Mouse (Mus musculus): Measurements from ENCODE around the gene Pcdh9. TPM values are rescaled to one million over a fixed set of nuclear protein-coding genes. Genes with fewer than 3 reads are reported as not detected.

The Pcdh9 gene
- total and polyA plus RNA-seq, 3 experiments = 0.22 TPM; not detected in 2

DNA sequence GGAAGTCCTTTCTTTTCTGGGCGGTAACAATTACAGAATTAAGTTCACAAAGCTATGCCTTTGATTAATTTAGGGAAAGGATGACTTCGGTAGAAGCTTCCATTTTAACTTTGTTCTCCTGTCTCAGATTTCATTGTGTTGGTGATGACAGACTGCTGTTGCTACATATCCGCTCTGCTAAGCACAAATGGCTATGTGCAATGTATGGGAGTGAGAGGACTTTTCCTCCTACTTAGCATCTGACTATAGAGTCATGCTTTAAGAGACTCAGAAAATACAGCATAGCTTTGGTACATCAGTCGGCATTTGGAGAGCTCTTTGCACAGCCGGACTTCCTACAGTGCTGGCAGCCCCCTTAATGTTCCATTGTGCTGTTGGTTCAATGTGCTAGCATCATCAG lies 818.1 kb downstream of the Pcdh9 start:
- no peaks in the 10 kb centered on the region for H3K36me3 ChIP-seq (replicated peaks)
- DNase-seq (ENCODE audit: low spot score) (no peak), ATAC-seq (ENCODE audit: extremely low read depth, insufficient number of reproducible peaks, low FRiP score, poor library complexity, severe bottlenecking) (no peak)
- no peaks in the 10 kb centered on the region for H3K4me1 ChIP-seq (ENCODE audit: insufficient read depth, low read depth, low read length)
- H3K27me3 ChIP-seq (ENCODE audit: insufficient read depth, low read length) = no peaks in the 10 kb centered on the region
- H3K9me3 ChIP-seq (replicated peaks) = peaks cover 31% of the 10 kb centered on the region
- TF ChIP-seq TAL1 (conservative IDR thresholded peaks at IDR 0.05; ENCODE audit: low read depth, low read length) (no peak), GATA2 (IDR thresholded peaks at IDR 0.05; ENCODE audit: borderline replicate concordance, low read depth, low read length) (no peak), POLR2AphosphoS5 (IDR thresholded peaks at IDR 0.05; ENCODE audit: insufficient replicate concordance, low read depth, low read length) (no peak), CTCF (IDR thresholded peaks at IDR 0.05; ENCODE audit: low read depth, low read length) (no peak), GATA1 (IDR thresholded peaks at IDR 0.05; ENCODE audit: borderline replicate concordance, low read length) (no peak)
- no peak overlapping the region for H3K4me3 ChIP-seq (ENCODE audit: low read depth, low read length)

DNA sequence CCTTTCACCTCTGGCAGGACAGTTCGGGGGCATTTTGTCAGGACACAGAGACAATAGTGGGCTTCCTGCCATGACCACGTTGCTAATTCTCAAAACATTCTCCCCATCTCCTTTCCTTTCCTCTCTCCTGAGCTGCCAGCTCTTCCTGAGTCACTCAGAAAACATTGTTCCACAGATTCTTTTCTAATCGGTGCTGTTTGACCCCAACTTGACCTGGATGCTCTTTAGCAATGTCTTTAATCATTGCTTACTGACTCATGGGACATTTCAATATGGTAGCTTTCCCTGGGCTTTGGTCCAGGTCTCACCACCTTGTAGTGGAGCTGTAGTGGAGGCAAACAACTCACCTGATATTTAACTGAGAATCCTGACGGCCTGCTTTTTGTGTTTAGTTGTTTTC lies 820.3 kb downstream of the Pcdh9 start:
- H3K9me3 ChIP-seq (replicated peaks) = peaks cover 31% of the 10 kb centered on the region
- no peaks in the 10 kb centered on the region for H3K27me3 ChIP-seq (ENCODE audit: insufficient read depth, low read length)
- no peaks in the 10 kb centered on the region for H3K36me3 ChIP-seq (replicated peaks)
- no peak for ATAC-seq (ENCODE audit: extremely low read depth, insufficient number of reproducible peaks, low FRiP score, poor library complexity, severe bottlenecking)
- no peak for TF ChIP-seq GATA1 (IDR thresholded peaks at IDR 0.05; ENCODE audit: borderline replicate concordance, low read length)
- no peak for TF ChIP-seq TAL1 (conservative IDR thresholded peaks at IDR 0.05; ENCODE audit: low read depth, low read length)
- TF ChIP-seq GATA2 (IDR thresholded peaks at IDR 0.05; ENCODE audit: borderline replicate concordance, low read depth, low read length) = no peak
- no peak for TF ChIP-seq CTCF (IDR thresholded peaks at IDR 0.05; ENCODE audit: low read depth, low read length)
- no peak for TF ChIP-seq POLR2AphosphoS5 (IDR thresholded peaks at IDR 0.05; ENCODE audit: insufficient replicate concordance, low read depth, low read length)
- H3K4me1 ChIP-seq (ENCODE audit: insufficient read depth, low read depth, low read length) = no peaks in the 10 kb centered on the region
- H3K4me3 ChIP-seq (ENCODE audit: low read depth, low read length) = no peak overlapping the region
- no peak for DNase-seq (ENCODE audit: low spot score)

DNA sequence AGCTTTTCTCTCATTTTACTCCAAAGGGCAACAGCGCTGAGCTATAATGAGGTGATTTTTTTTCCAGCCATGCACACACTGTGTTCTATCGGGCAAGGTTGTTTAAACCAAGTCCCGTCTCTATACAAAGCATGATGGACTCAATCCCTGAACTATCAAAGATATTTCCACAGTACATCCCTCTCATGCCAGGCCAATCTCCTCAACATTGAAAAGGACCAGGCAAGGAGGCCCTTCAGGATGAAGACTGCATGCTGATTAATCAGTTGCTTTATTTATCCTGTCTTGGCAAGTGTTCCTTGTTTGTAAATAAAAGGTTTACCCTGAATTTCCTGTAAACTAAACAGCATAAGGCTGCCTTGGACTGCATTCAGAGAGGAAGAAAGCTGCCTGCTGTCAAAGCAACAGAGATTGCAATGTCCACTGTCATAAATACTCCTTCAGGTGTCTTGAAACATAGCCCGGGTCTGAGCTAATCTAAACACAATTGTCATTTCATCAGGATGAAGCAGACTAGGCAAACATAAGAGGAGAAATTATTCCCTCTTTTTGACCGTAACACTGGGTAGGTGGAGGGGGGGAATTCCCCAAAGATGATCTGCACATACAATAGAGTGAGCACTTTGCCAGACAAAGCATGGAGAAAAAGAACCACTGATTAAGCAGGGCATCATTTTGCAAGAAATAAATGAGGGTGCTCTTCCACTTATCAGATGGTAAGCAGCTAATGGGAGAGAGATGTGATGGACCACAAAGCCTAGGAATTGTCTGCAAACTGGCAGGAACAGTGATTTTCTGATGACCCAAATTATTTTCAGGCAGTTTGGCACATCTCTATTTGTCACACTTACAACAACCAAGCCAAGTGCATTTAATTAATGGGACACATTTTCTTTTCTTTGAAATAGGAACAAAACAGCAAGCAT lies 822.8 kb downstream of the Pcdh9 start:
- DNase-seq (ENCODE audit: low spot score) = no peak
- H3K36me3 ChIP-seq (replicated peaks) = no peaks in the 10 kb centered on the region
- no peaks in the 10 kb centered on the region for H3K4me1 ChIP-seq (ENCODE audit: insufficient read depth, low read depth, low read length)
- TF ChIP-seq TAL1 (conservative IDR thresholded peaks at IDR 0.05; ENCODE audit: low read depth, low read length) = no peak
- TF ChIP-seq CTCF (IDR thresholded peaks at IDR 0.05; ENCODE audit: low read depth, low read length) = no peak
- no peak for TF ChIP-seq GATA1 (IDR thresholded peaks at IDR 0.05; ENCODE audit: borderline replicate concordance, low read length)
- no peak for TF ChIP-seq GATA2 (IDR thresholded peaks at IDR 0.05; ENCODE audit: borderline replicate concordance, low read depth, low read length)
- TF ChIP-seq POLR2AphosphoS5 (IDR thresholded peaks at IDR 0.05; ENCODE audit: insufficient replicate concordance, low read depth, low read length) = no peak
- no peak for ATAC-seq (ENCODE audit: extremely low read depth, insufficient number of reproducible peaks, low FRiP score, poor library complexity, severe bottlenecking)
- no peak overlapping the region for H3K4me3 ChIP-seq (ENCODE audit: low read depth, low read length)
- no peaks in the 10 kb centered on the region for H3K27me3 ChIP-seq (ENCODE audit: insufficient read depth, low read length)
- peaks cover 29% of the 10 kb centered on the region for H3K9me3 ChIP-seq (replicated peaks)

DNA sequence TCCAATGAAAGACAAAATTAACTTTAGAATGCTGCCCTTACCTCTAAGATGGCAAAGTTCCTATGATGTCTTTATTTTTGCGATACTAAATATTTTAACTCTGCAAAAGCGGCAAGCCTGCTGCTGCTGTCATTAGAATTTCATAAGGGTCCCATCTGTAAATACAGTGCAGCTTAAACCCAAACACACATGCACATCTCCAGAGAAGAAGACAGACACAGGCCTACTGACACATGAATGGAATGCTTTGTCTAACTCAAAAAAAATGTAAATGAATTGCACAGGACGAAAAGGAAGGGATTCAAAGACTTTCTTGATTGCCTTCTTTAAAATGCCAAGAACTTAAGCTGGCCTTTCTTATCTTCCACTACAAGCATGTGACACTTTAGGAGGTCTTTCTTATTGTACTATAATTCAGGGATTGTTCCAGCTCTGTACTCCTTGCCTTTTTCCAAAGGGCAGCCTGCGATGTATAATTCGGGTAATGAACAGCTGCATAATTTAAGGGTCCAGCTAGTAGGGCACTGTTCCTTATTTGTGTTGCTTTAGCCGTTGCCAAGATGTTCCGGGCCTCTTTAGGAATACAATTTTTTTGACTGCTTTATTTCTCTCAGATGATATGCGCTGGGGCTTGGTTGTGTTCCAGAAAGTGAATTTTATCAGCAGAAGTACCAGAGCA lies 823.6 kb downstream of the Pcdh9 start:
- Histone ChIP-seq H3K9me3 (replicated peaks) (peaks cover 22% of the 10 kb centered on the region), H3K4me3 (ENCODE audit: low read depth, low read length) (no peak overlapping the region), H3K4me1 (ENCODE audit: insufficient read depth, low read depth, low read length) (no peaks in the 10 kb centered on the region), H3K27me3 (ENCODE audit: insufficient read depth, low read length) (no peaks in the 10 kb centered on the region), H3K36me3 (replicated peaks) (no peaks in the 10 kb centered on the region)
- ATAC-seq (ENCODE audit: extremely low read depth, insufficient number of reproducible peaks, low FRiP score, poor library complexity, severe bottlenecking) = no peak
- TF ChIP-seq GATA2 (IDR thresholded peaks at IDR 0.05; ENCODE audit: borderline replicate concordance, low read depth, low read length) (no peak), POLR2AphosphoS5 (IDR thresholded peaks at IDR 0.05; ENCODE audit: insufficient replicate concordance, low read depth, low read length) (no peak), GATA1 (IDR thresholded peaks at IDR 0.05; ENCODE audit: borderline replicate concordance, low read length) (no peak), TAL1 (conservative IDR thresholded peaks at IDR 0.05; ENCODE audit: low read depth, low read length) (no peak), CTCF (IDR thresholded peaks at IDR 0.05; ENCODE audit: low read depth, low read length) (no peak)
- no peak for DNase-seq (ENCODE audit: low spot score)

- TF ChIP-seq GATA2 (IDR thresholded peaks at IDR 0.05; ENCODE audit: borderline replicate concordance, low read depth, low read length) = no peak
- no peak for TF ChIP-seq GATA1 (IDR thresholded peaks at IDR 0.05; ENCODE audit: borderline replicate concordance, low read length)
- TF ChIP-seq POLR2AphosphoS5 (IDR thresholded peaks at IDR 0.05; ENCODE audit: insufficient replicate concordance, low read depth, low read length) = no peak
- no peak for TF ChIP-seq TAL1 (conservative IDR thresholded peaks at IDR 0.05; ENCODE audit: low read depth, low read length)
- no peak for TF ChIP-seq CTCF (IDR thresholded peaks at IDR 0.05; ENCODE audit: low read depth, low read length)
- Histone ChIP-seq H3K9me3 (replicated peaks) (peaks cover 17% of the 10 kb centered on the region), H3K4me1 (ENCODE audit: insufficient read depth, low read depth, low read length) (no peaks in the 10 kb centered on the region), H3K4me3 (ENCODE audit: low read depth, low read length) (no peak overlapping the region), H3K27me3 (ENCODE audit: insufficient read depth, low read length) (no peaks in the 10 kb centered on the region), H3K36me3 (replicated peaks) (no peaks in the 10 kb centered on the region)
- no peak for ATAC-seq (ENCODE audit: extremely low read depth, insufficient number of reproducible peaks, low FRiP score, poor library complexity, severe bottlenecking)
- no peak for DNase-seq (ENCODE audit: low spot score)
These were observed 828.5 kb downstream of the Pcdh9 start for GRCm38 (mm10) chr14:93061824-93062620.

All from G1E (cell line).